Mouse (Mus musculus) forebrain, embryonic 15.5 days (tissue): Measurements from ENCODE around the gene Nsl1. TPM values are rescaled to one million over a fixed set of nuclear protein-coding genes. Genes with fewer than 3 reads are reported as not detected.

Source experiments
- ATAC-seq: fragments of 200-750 bp; cut with Nextera tagmentation; replicated peaks from 2 replicates; pipeline ENCODE4 v1.8.0; 2017; ENCODE audit warnings: mild to moderate bottlenecking, moderate TSS enrichment, moderate library complexity
- H3K27ac ChIP-seq: fragments of 300-500 bp; sonication (generic); replicated peaks from 2 replicates; pipeline ENCODE4 v1.5.1; 2015; ENCODE audit warnings: mild to moderate bottlenecking, inconsistent platforms
- H3K27me3 ChIP-seq: fragments of 300-500 bp; sonication (generic); 2 replicates; pipeline ENCODE4 v1.6.1; 2015; ENCODE audit warnings: inconsistent platforms
- H3K36me3 ChIP-seq: fragments of 300-500 bp; sonication (generic); 2 replicates; pipeline ENCODE4 v1.6.1; 2015; ENCODE audit warnings: mild to moderate bottlenecking, inconsistent platforms
- H3K4me1 ChIP-seq: fragments of 300-500 bp; sonication (generic); 2 replicates; pipeline ENCODE4 v1.6.1; 2015; ENCODE audit warnings: inconsistent platforms
- H3K4me2 ChIP-seq: fragments of 300-500 bp; sonication (generic); replicated peaks from 2 replicates; pipeline ENCODE4 v1.6.1; 2015; ENCODE audit warnings: mild to moderate bottlenecking, inconsistent platforms
- H3K4me3 ChIP-seq: fragments of 300-500 bp; sonication (generic); 2 replicates; pipeline ENCODE4 v1.5.1; 2015; ENCODE audit warnings: mild to moderate bottlenecking, inconsistent platforms
- H3K9ac ChIP-seq: fragments of 300-500 bp; sonication (generic); replicated peaks from 2 replicates; pipeline ENCODE4 v1.6.1; 2015; ENCODE audit warnings: mild to moderate bottlenecking, inconsistent platforms
- H3K9me3 ChIP-seq: fragments of 300-500 bp; sonication (generic); 2 replicates; pipeline ENCODE4 v1.6.1; 2016; ENCODE audit warnings: inconsistent platforms
- WGBS: fragments of 180-500 bp; shearing (Covaris S2); methylation state at CpG from one replicate; pipeline ENCODE4 v1.1.7; 2015; ENCODE audit warnings: mixed read lengths; 5-methylcytosine and 5-hydroxymethylcytosine counted together
- polyA plus RNA-seq: library from polyadenylated mRNA; unstranded; fragments of >200 nt; fragmentation: Nextera tagmentation; extraction: Ambion mirVana; gene quantifications from 2 replicates; pipeline ENCODE4 v1.2.1, GENCODE M21; 2015

Nsl1 gene
- polyA plus RNA-seq, 1 experiment from 2014 or later = 10.5 TPM

GRCm38 (mm10) chr1:191062241-191062780 is 501 bp upstream of the Nsl1 start:
- H3K36me3 ChIP-seq = no peaks in the 10 kb centered on the region
- H3K4me1 ChIP-seq = peaks cover 21% of the 10 kb centered on the region
- H3K27ac ChIP-seq = peak overlapping the region; percentile 68; the same call in 1 of the 2 replicates
- 6% methylated on average over 15 of the region's 15 CpGs for WGBS
- H3K27me3 ChIP-seq = no peaks in the 10 kb centered on the region
- H3K9me3 ChIP-seq = no peaks in the 10 kb centered on the region
- H3K9ac ChIP-seq = peak overlapping the region; percentile 82
- no peak; the same call in 1 of the 2 replicates for ATAC-seq
- peak overlapping the region; percentile 84 for H3K4me3 ChIP-seq
- peak overlapping the region; percentile 94 for H3K4me2 ChIP-seq

GRCm38 (mm10) chr1:191063700-191064099 is 888 bp downstream of the Nsl1 start:
- Histone ChIP-seq H3K27ac (no peak overlapping the region), H3K4me2 (peak overlapping the region; percentile 94), H3K4me1 (peaks cover 21% of the 10 kb centered on the region), H3K4me3 (peak overlapping the region; percentile 84), H3K9ac (peak overlapping the region; percentile 59; the same call in 1 of the 2 replicates), H3K27me3 (no peaks in the 10 kb centered on the region), H3K36me3 (no peaks in the 10 kb centered on the region), H3K9me3 (no peaks in the 10 kb centered on the region)
- WGBS = 59% methylated on average over 9 of the region's 9 CpGs
- ATAC-seq = no peak

- WGBS = 88% methylated on average over 2 of the region's 2 CpGs
- ATAC-seq = no peak
- H3K27me3 ChIP-seq = no peaks in the 10 kb centered on the region
- no peak overlapping the region for H3K9ac ChIP-seq
- no peak overlapping the region for H3K4me3 ChIP-seq
- H3K27ac ChIP-seq = no peak overlapping the region
- H3K36me3 ChIP-seq = no peaks in the 10 kb centered on the region
- H3K4me1 ChIP-seq = peaks cover 21% of the 10 kb centered on the region
- H3K4me2 ChIP-seq = no peak overlapping the region
- no peaks in the 10 kb centered on the region for H3K9me3 ChIP-seq
Observed at GRCm38 (mm10) chr1:191064535-191064934, 1.7 kb downstream of the Nsl1 start.

- Histone ChIP-seq H3K4me1 (peaks cover 21% of the 10 kb centered on the region), H3K4me2 (no peak overlapping the region), H3K27ac (no peak overlapping the region), H3K4me3 (no peak overlapping the region), H3K27me3 (no peaks in the 10 kb centered on the region), H3K36me3 (no peaks in the 10 kb centered on the region), H3K9ac (no peak overlapping the region), H3K9me3 (no peaks in the 10 kb centered on the region)
- no peak for ATAC-seq
- WGBS = 89% methylated on average over 4 of the region's 4 CpGs
Observed at GRCm38 (mm10) chr1:191065188-191065587, 2.4 kb downstream of the Nsl1 start.

GRCm38 (mm10) chr1:191068377-191068776 is 5.6 kb downstream of the Nsl1 start:
- Histone ChIP-seq H3K36me3 (peaks cover 9% of the 10 kb centered on the region), H3K27me3 (no peaks in the 10 kb centered on the region), H3K9me3 (no peaks in the 10 kb centered on the region), H3K9ac (no peak overlapping the region), H3K4me1 (peaks cover 10% of the 10 kb centered on the region), H3K4me3 (no peak overlapping the region), H3K4me2 (no peak overlapping the region), H3K27ac (no peak overlapping the region)
- 84% methylated on average over 5 of the region's 5 CpGs for WGBS
- ATAC-seq = no peak

GRCm38 (mm10) chr1:191070259-191070658 is 7.4 kb downstream of the Nsl1 start:
- Histone ChIP-seq H3K4me2 (no peak overlapping the region), H3K27ac (no peak overlapping the region), H3K4me1 (no peaks in the 10 kb centered on the region), H3K27me3 (no peaks in the 10 kb centered on the region), H3K9me3 (no peaks in the 10 kb centered on the region), H3K9ac (no peak overlapping the region), H3K36me3 (peaks cover 9% of the 10 kb centered on the region), H3K4me3 (no peak overlapping the region)
- ATAC-seq = no peak
- WGBS = 87% methylated on average over 4 of the region's 4 CpGs

- no peaks in the 10 kb centered on the region for H3K9me3 ChIP-seq
- no peaks in the 10 kb centered on the region for H3K27me3 ChIP-seq
- H3K4me1 ChIP-seq = no peaks in the 10 kb centered on the region
- H3K4me2 ChIP-seq = no peak overlapping the region
- 89% methylated on average over 6 of the region's 6 CpGs for WGBS
- ATAC-seq = no peak
- no peak overlapping the region for H3K9ac ChIP-seq
- no peak overlapping the region for H3K4me3 ChIP-seq
- H3K36me3 ChIP-seq = peaks cover 9% of the 10 kb centered on the region
- H3K27ac ChIP-seq = no peak overlapping the region
Observed at GRCm38 (mm10) chr1:191071613-191072012, 8.8 kb downstream of the Nsl1 start.

- H3K27me3 ChIP-seq = no peaks in the 10 kb centered on the region
- no peaks in the 10 kb centered on the region for H3K9me3 ChIP-seq
- no peak for ATAC-seq
- no peak overlapping the region for H3K4me2 ChIP-seq
- H3K9ac ChIP-seq = no peak overlapping the region
- no peaks in the 10 kb centered on the region for H3K4me1 ChIP-seq
- no peak overlapping the region for H3K4me3 ChIP-seq
- no peak overlapping the region for H3K27ac ChIP-seq
- H3K36me3 ChIP-seq = peaks cover 13% of the 10 kb centered on the region
- 92% methylated on average over 16 of the region's 16 CpGs for WGBS
Observed at GRCm38 (mm10) chr1:191072329-191072913, 9.6 kb downstream of the Nsl1 start.

- H3K4me3 ChIP-seq = no peak overlapping the region
- no peak overlapping the region for H3K27ac ChIP-seq
- ATAC-seq = no peak
- H3K9ac ChIP-seq = no peak overlapping the region
- H3K9me3 ChIP-seq = no peaks in the 10 kb centered on the region
- no peaks in the 10 kb centered on the region for H3K4me1 ChIP-seq
- WGBS = 52% methylated on average over 6 of the region's 6 CpGs
- H3K4me2 ChIP-seq = no peak overlapping the region
- peaks cover 13% of the 10 kb centered on the region for H3K36me3 ChIP-seq
- H3K27me3 ChIP-seq = no peaks in the 10 kb centered on the region
Observed at GRCm38 (mm10) chr1:191073001-191073400, 10.2 kb downstream of the Nsl1 start.

- no peak overlapping the region for H3K4me2 ChIP-seq
- H3K36me3 ChIP-seq = peaks cover 18% of the 10 kb centered on the region
- no peak overlapping the region for H3K27ac ChIP-seq
- no peaks in the 10 kb centered on the region for H3K27me3 ChIP-seq
- no peak overlapping the region for H3K4me3 ChIP-seq
- no peaks in the 10 kb centered on the region for H3K9me3 ChIP-seq
- no peak overlapping the region for H3K9ac ChIP-seq
- no peak for ATAC-seq
- H3K4me1 ChIP-seq = no peaks in the 10 kb centered on the region
- 95% methylated on average over 4 of the region's 4 CpGs for WGBS
Observed at GRCm38 (mm10) chr1:191073486-191073885, 10.7 kb downstream of the Nsl1 start.

- ATAC-seq = no peak
- H3K36me3 ChIP-seq = peaks cover 18% of the 10 kb centered on the region
- no peaks in the 10 kb centered on the region for H3K4me1 ChIP-seq
- no peak overlapping the region for H3K4me3 ChIP-seq
- WGBS = 74% methylated on average over 10 of the region's 10 CpGs
- no peaks in the 10 kb centered on the region for H3K27me3 ChIP-seq
- no peak overlapping the region for H3K4me2 ChIP-seq
- H3K27ac ChIP-seq = no peak overlapping the region
- H3K9ac ChIP-seq = no peak overlapping the region
- no peaks in the 10 kb centered on the region for H3K9me3 ChIP-seq
Observed at GRCm38 (mm10) chr1:191075199-191075883, 12.5 kb downstream of the Nsl1 start.

GRCm38 (mm10) chr1:191083230-191083629 is 20.4 kb downstream of the Nsl1 start:
- H3K9ac ChIP-seq = no peak overlapping the region
- no peaks in the 10 kb centered on the region for H3K9me3 ChIP-seq
- H3K36me3 ChIP-seq = peaks cover 9% of the 10 kb centered on the region; the same call in 1 of the 2 replicates
- no peaks in the 10 kb centered on the region for H3K27me3 ChIP-seq
- no peak overlapping the region for H3K27ac ChIP-seq
- no peak overlapping the region for H3K4me3 ChIP-seq
- no peaks in the 10 kb centered on the region for H3K4me1 ChIP-seq
- ATAC-seq = no peak
- H3K4me2 ChIP-seq = no peak overlapping the region
- 84% methylated on average over 8 of the region's 8 CpGs for WGBS
